Mouse (Mus musculus): ENCODE measurements around the gene Opcml. TPM values are rescaled to one million over a fixed set of nuclear protein-coding genes. Genes with fewer than 3 reads are reported as not detected.

The Opcml gene
- polyA plus RNA-seq, 1 experiment from 2014 or later, result 0.31 TPM

DNA sequence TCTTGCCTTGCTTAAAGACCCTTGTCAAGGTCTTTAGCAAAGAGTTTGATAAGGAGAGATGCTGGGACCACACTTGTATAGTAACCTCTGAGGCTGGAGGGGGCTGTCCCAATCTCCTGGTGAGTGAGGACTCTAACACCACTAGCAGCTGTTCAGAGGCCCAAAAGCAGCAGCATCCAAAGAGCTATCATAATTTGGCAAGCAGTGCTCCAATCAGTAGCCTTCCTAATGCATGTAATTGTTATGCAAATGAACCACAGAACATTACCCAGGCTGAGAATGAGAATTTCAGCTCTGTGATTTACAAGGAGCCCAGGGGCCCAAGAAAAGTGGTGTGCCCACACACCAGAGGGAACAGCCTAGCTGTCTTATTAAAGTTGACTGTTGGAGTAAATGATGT is 564.4 kb downstream of the Opcml start:
- Histone ChIP-seq H3K4me1 (replicated peaks) (no peaks in the 10 kb centered on the region), H3K9ac (no peak overlapping the region), H3K36me3 (no peaks in the 10 kb centered on the region), H3K9me3 (replicated peaks) (no peaks in the 10 kb centered on the region), H3K4me3 (replicated peaks) (no peak overlapping the region), H3K4me2 (no peak overlapping the region), H3K27ac (no peak overlapping the region), H3K27me3 (no peaks in the 10 kb centered on the region)
- no peak for DNase-seq
- no peak for ATAC-seq (ENCODE audit: low read depth)

DNA sequence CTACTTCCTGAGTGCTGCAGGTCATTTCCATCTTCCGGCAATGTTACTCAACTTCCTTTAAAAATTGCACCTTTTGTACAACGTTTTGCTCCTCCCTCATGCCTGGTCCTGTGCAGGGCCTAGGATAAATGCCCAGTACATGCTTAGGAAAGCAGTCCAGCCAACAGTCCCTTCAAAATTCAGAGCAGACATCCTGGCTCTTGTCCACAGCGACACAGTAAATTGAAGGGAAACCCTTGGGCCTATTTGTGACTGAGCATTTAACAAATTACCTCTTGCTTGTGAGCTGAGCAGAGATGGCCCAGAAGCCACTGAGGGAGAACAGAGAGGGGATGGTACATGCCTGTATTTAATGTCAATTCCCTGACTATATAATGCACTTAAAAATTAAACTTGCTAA is 567.4 kb downstream of the Opcml start:
- DNase-seq, result no peak
- H3K4me2 ChIP-seq, result no peak overlapping the region

DNA sequence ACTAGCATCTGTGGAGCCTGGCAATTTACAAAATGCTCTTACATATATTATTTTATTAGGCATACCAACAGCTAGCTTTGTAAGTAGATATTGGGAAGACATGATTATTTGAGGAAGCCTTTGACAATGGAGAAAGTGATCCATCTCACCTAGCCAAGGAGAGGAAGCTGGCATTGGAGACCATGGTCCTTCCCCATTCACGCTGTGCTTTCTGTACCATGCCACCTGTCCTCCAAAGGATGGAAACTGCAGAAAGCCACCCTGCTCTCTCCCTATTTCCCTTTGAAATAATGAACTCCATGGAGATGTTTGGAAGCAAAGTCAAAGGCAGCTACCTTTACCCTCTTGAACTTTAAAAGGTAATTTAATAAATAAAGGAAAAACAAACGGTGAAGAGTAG is 570.1 kb downstream of the Opcml start:
- Histone ChIP-seq H3K9ac (no peak overlapping the region), H3K4me3 (replicated peaks) (no peak overlapping the region), H3K27me3 (no peaks in the 10 kb centered on the region), H3K4me2 (no peak overlapping the region), H3K27ac (no peak overlapping the region), H3K9me3 (replicated peaks) (no peaks in the 10 kb centered on the region), H3K4me1 (replicated peaks) (no peaks in the 10 kb centered on the region), H3K36me3 (no peaks in the 10 kb centered on the region)
- DNase-seq (no peak), ATAC-seq (ENCODE audit: low read depth) (no peak)
- WGBS (ENCODE audit: insufficient replicate concordance), result 67% methylated on average over 2 of the region's 2 CpGs

More for the DNA sequence above, 567.4 kb downstream of the Opcml start:
- no peaks in the 10 kb centered on the region for H3K9me3 ChIP-seq (replicated peaks)
- H3K9ac ChIP-seq, result no peak overlapping the region
- 44% methylated on average over 3 of the region's 3 CpGs for WGBS (ENCODE audit: insufficient replicate concordance)
- no peaks in the 10 kb centered on the region for H3K36me3 ChIP-seq
- ATAC-seq (ENCODE audit: low read depth), result no peak
- no peak overlapping the region for H3K27ac ChIP-seq
- H3K27me3 ChIP-seq, result no peaks in the 10 kb centered on the region
- H3K4me3 ChIP-seq (replicated peaks), result no peak overlapping the region
- H3K4me1 ChIP-seq (replicated peaks), result no peaks in the 10 kb centered on the region

DNA sequence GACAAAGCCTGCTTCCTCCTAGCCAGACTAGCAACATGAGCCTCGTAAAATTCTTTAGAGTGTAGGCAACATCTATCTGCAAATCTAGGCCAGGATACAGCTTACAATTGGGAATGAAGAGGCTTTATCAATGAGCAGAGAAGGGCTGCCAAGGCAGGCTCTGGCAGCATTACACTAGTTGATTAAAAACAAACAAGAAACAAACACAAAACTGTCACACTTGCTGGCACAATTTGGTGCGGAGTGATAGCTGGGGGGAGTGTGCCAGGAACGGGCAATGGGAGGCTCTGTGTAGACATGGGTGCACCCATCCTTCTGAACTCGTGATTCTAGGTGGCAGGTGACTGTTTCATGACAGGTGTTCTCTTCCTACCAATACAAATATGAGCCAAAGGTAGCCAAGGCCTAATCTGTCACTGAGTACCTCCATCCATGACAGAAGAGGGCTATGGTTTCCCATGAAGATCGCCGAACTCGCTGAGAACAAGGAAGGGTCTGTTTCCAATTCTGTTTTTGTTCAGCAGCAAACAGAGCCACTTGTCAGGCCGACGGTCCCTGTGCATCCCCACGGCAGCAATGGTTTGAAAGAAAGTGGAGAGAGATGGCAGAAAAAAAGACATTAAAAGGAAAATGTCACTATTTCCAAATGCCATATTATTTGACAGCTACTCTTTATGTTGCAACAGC is 574.0 kb downstream of the Opcml start:
- H3K27me3 ChIP-seq, result no peaks in the 10 kb centered on the region
- no peaks in the 10 kb centered on the region for H3K4me1 ChIP-seq (replicated peaks)
- no peaks in the 10 kb centered on the region for H3K36me3 ChIP-seq
- no peak for DNase-seq
- H3K9me3 ChIP-seq (replicated peaks), result no peaks in the 10 kb centered on the region
- WGBS (ENCODE audit: insufficient replicate concordance), result 62% methylated on average over 10 of the region's 10 CpGs
- no peak for ATAC-seq (ENCODE audit: low read depth)
- H3K9ac ChIP-seq, result no peak overlapping the region
- H3K27ac ChIP-seq, result no peak overlapping the region
- no peak overlapping the region for H3K4me2 ChIP-seq
- H3K4me3 ChIP-seq (replicated peaks), result no peak overlapping the region

DNA sequence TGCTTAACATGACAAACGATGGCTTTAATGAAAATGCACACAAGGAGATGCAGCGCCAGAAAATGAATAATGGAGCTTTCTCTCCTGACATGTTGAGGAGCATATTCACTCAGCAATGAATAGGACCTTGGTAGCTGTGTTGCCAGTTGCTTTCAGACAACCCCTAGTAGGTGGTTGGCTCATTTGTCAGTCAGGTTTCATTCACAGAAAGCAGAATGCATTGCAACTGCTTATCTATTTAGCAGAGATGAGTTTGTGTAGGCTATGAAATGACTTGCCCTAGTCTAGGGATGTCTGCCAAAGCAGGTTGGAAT is 574.5 kb downstream of the Opcml start:
- no peak overlapping the region for H3K27ac ChIP-seq
- no peak overlapping the region for H3K9ac ChIP-seq
- no peak overlapping the region for H3K4me2 ChIP-seq
- ATAC-seq (ENCODE audit: low read depth) (no peak), DNase-seq (no peak)
- no peaks in the 10 kb centered on the region for H3K4me1 ChIP-seq (replicated peaks)
- no peaks in the 10 kb centered on the region for H3K9me3 ChIP-seq (replicated peaks)
- 56% methylated on average over 2 of the region's 2 CpGs for WGBS (ENCODE audit: insufficient replicate concordance)
- no peaks in the 10 kb centered on the region for H3K27me3 ChIP-seq
- H3K4me3 ChIP-seq (replicated peaks), result no peak overlapping the region
- no peaks in the 10 kb centered on the region for H3K36me3 ChIP-seq

DNA sequence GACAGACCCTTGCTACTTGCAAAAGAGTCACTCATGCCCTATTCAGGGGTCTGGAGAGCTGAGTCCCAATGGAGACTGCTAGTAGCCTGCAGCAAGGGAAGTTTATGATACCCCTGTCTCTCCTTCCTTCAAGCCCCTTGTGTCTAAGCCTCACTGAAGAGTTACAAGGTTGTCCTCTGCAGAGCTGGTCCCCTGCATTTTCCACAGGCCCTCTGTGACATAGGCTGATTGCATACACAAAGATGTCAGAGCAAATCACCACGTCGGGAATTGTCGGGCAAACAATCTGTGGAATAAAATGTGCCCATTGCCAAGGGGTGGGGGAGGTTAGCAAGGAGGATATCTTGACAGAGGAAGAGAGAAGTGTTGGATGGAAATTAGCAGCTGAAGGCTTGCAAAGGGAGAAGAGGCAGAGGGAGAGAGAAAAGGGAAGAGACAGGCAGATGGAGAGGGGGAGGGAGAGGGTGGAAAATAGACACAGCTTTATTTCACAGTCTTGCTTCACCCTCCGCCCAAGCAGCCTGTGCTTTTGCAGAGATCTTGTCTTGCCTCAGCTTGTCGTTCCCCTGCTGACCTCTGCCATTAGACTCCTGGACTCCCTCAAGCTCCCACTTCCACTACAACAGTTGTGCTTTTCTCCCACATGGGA is 596.1 kb downstream of the Opcml start:
- ATAC-seq (ENCODE audit: low read depth), result no peak
- H3K4me1 ChIP-seq (replicated peaks), result no peaks in the 10 kb centered on the region
- no peak for DNase-seq

DNA sequence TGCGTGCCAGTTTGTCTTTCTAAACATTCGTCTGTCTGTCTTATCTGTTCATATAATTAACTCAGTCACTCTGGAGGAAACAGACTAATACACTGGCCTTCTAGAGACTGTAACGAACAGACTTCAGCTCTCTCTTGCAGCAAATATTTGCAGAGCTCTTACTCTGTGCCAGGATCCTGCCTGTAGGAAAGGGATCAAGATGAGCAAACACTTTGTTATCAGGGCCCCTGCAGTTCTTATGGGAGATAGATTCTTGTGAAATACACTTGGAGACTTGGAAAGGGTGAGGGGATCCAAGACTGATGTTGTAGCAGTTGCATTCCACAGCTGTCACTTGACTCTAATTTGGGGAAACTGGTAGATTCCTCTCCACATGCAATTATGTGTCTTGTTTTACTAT is 604.6 kb downstream of the Opcml start:
- Histone ChIP-seq H3K36me3 (no peaks in the 10 kb centered on the region), H3K4me3 (replicated peaks) (no peak overlapping the region), H3K4me2 (no peak overlapping the region), H3K27me3 (no peaks in the 10 kb centered on the region), H3K9me3 (replicated peaks) (no peaks in the 10 kb centered on the region), H3K4me1 (replicated peaks) (no peaks in the 10 kb centered on the region), H3K9ac (no peak overlapping the region), H3K27ac (no peak overlapping the region)
- DNase-seq, result no peak
- ATAC-seq (ENCODE audit: low read depth), result no peak
- 23% methylated on average over 3 of the region's 3 CpGs for WGBS (ENCODE audit: insufficient replicate concordance)

More for the DNA sequence above, 596.1 kb downstream of the Opcml start:
- no peak overlapping the region for H3K4me2 ChIP-seq
- no peaks in the 10 kb centered on the region for H3K36me3 ChIP-seq
- no peak overlapping the region for H3K9ac ChIP-seq
- H3K4me3 ChIP-seq (replicated peaks), result no peak overlapping the region
- no peaks in the 10 kb centered on the region for H3K9me3 ChIP-seq (replicated peaks)
- no peak overlapping the region for H3K27ac ChIP-seq
- no peaks in the 10 kb centered on the region for H3K27me3 ChIP-seq
- 45% methylated on average over 5 of the region's 5 CpGs for whole genome bisulfite sequencing (ENCODE audit: insufficient replicate concordance)

DNA sequence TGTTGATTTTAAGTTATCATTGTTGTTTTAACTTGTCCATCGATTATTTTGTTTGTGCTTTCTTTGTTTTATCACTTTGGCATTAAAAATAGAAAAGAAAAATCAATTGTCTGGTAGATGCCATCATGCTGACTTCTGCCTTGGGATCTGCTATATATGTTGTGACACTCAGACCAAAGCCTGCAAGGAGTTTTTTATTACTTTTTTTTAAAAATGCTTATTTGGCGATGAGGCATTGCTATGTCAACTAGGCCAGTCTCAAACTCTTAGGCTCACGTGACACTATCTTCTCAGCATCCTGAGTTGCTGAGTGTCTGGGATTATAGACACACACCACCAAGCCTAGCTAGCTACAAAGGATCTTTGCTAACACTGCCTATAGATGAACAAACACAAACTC is 605.1 kb downstream of the Opcml start:
- H3K9ac ChIP-seq, result no peak overlapping the region
- 52% methylated on average over 3 of the region's 3 CpGs for WGBS (ENCODE audit: insufficient replicate concordance)
- H3K4me1 ChIP-seq (replicated peaks), result no peaks in the 10 kb centered on the region
- DNase-seq, result no peak
- ATAC-seq (ENCODE audit: low read depth), result no peak
- no peak overlapping the region for H3K4me2 ChIP-seq
- H3K27me3 ChIP-seq, result no peaks in the 10 kb centered on the region
- H3K4me3 ChIP-seq (replicated peaks), result no peak overlapping the region
- H3K27ac ChIP-seq, result no peak overlapping the region
- H3K36me3 ChIP-seq, result no peaks in the 10 kb centered on the region
- no peaks in the 10 kb centered on the region for H3K9me3 ChIP-seq (replicated peaks)

DNA sequence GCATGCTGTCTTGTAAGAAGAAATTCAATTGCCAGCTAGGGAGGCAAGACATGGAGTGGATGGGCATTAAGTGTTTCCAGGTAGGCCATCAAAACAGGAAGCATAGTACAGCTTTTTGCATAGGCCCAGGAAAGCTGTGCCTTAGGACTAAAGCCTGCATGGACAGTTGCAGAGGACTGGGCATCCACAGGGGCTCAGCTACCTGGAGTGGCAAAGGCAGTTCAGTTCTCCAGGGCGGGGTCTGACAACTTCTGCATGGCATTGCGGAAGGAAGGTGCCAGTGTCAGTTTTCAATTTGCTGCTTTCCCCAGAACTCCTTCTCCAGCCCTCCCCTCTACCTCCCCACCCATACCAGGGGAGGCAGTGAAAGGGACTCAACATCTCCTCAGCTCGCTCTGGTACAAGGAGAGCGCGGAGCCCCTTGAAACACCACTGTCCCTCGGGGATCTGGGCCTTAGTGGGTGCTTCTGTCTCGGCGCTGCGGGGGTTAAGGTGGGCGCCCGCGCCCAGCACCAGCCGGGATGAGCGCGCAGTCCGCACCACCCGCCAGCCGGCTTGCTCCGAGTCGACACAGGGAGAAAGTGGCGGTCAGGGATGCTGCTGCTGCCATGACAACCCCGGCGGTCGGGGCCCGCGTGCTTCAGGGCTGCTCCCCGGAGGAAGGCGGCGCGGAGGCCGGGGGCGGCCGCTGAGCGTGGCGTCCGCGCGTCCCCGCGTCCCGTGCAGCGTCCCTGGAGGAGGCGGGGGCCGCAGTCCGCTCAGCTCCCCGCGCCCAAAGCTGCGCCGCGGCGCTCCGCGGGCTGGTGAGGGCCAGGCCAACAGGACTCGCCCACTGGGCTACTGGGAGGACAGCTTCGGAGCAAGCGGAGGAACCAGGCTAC is 612.4 kb downstream of the Opcml start:
- Histone ChIP-seq H3K36me3 (no peaks in the 10 kb centered on the region), H3K27ac (no peak overlapping the region), H3K9me3 (replicated peaks) (no peaks in the 10 kb centered on the region), H3K9ac (no peak overlapping the region), H3K27me3 (peaks cover 38% of the 10 kb centered on the region), H3K4me3 (replicated peaks) (peak overlapping the region; percentile 30), H3K4me2 (peak overlapping the region; percentile 46), H3K4me1 (replicated peaks) (no peaks in the 10 kb centered on the region)
- ATAC-seq (ENCODE audit: low read depth), result no peak
- WGBS (ENCODE audit: insufficient replicate concordance), result 2% methylated on average over 56 of the region's 56 CpGs
- DNase-seq, result no peak

DNA sequence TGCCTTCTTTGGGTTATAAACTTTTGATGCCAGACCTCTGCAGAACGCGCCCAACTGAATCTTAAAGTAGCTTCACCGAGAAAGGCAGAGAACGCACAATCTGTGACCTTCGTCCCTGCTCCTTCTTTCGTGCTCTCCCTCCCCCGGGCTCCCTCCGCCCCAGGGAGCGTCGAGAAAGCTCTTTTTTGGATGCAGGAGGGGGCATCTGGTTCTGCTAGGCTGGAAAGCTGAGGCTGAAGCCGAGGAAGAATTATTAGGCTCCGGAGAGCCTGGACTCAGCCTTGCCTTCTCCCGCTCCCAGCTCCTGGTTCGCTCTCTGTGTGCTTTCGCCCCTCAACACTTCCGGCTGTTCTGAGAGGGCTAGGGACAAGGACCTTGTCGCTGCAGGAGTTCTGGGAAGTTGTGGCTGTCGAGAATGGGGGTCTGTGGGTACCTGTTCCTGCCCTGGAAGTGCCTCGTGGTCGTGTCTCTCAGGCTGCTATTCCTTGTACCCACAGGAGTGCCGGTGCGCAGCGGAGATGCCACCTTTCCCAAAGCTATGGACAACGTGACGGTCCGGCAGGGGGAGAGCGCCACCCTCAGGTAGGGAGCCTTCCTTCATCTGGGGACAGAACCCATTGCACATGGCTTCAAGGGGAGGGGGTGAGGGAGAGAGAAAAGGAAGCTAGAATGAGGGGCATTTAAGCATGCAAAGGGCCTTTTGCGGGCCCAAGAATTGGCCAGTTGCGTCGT is 613.4 kb downstream of the Opcml start:
- H3K27ac ChIP-seq, result no peak overlapping the region

DNA sequence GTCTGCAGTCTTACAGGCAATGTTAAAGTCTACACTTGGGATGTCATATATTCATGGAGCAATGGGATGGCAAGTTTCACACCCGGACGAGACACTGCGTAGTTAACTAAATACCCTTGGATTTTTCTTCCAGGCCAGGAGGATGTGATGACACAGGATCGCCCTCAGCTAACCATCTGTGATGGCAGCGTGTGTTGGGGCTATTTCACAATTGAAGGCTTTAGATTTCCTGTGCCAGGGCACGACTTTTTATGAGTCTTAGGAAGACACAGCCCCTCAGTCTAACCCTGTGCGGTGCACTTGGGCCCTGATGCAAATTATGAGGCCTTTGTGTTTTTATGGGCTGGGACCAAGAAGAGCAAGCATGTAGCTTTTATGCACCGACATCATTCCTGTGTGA is 614.0 kb downstream of the Opcml start:
- H3K27ac ChIP-seq, result no peak overlapping the region
- no peak for ATAC-seq (ENCODE audit: low read depth)
- no peaks in the 10 kb centered on the region for H3K36me3 ChIP-seq
- peaks cover 38% of the 10 kb centered on the region for H3K27me3 ChIP-seq
- H3K4me1 ChIP-seq (replicated peaks), result no peaks in the 10 kb centered on the region
- DNase-seq, result no peak
- H3K4me2 ChIP-seq, result no peak overlapping the region
- H3K9ac ChIP-seq, result no peak overlapping the region
- WGBS (ENCODE audit: insufficient replicate concordance), result 56% methylated on average over 8 of the region's 8 CpGs
- H3K9me3 ChIP-seq (replicated peaks), result no peaks in the 10 kb centered on the region
- no peak overlapping the region for H3K4me3 ChIP-seq (replicated peaks)

More for the DNA sequence above, 613.4 kb downstream of the Opcml start:
- peaks cover 38% of the 10 kb centered on the region for H3K27me3 ChIP-seq
- no peak overlapping the region for H3K9ac ChIP-seq
- DNase-seq (no peak), ATAC-seq (ENCODE audit: low read depth) (no peak)
- H3K9me3 ChIP-seq (replicated peaks), result no peaks in the 10 kb centered on the region
- 4% methylated on average over 30 of the region's 30 CpGs for WGBS (ENCODE audit: insufficient replicate concordance)
- peak overlapping the region; percentile 46 for H3K4me2 ChIP-seq
- no peaks in the 10 kb centered on the region for H3K4me1 ChIP-seq (replicated peaks)
- H3K4me3 ChIP-seq (replicated peaks), result no peak overlapping the region; the same call in 1 of the 2 replicates
- no peaks in the 10 kb centered on the region for H3K36me3 ChIP-seq

Measured in liver, embryonic 13.5 days (tissue).